Mouse (Mus musculus) forebrain, embryonic 14.5 days (tissue): Measurements from ENCODE around the gene Pglyrp4. TPM values are rescaled to one million over a fixed set of nuclear protein-coding genes. Genes with fewer than 3 reads are reported as not detected.

ENCODE experiments used
- ATAC-seq: fragments of 200-750 bp; cut with Nextera tagmentation; 2 replicates; pipeline ENCODE4 v1.8.0; 2017; ENCODE audit warnings: mild to moderate bottlenecking, moderate library complexity
- DNase-seq: peaks from one replicate; pipeline ENCODE4 v3.0.0-alpha.2; 2015; ENCODE audit warnings: low spot score
- H3K27ac ChIP-seq: fragments of 300-500 bp; sonication (generic); 2 replicates; pipeline ENCODE4 v1.5.1; 2014; ENCODE audit warnings: low read depth, mild to moderate bottlenecking, control low read depth, low read length, moderate library complexity
- H3K27me3 ChIP-seq: fragments of 300-500 bp; sonication (generic); replicated peaks from 2 replicates; pipeline ENCODE4 v1.6.1; 2014; ENCODE audit warnings: low read length, control low read depth, mixed read lengths; ENCODE audit not compliant: control insufficient read depth, insufficient read depth
- H3K36me3 ChIP-seq: fragments of 300-500 bp; sonication (generic); 2 replicates; pipeline ENCODE4 v1.6.1; 2014; ENCODE audit warnings: low read length, control low read depth; ENCODE audit not compliant: control insufficient read depth, insufficient read depth
- H3K4me1 ChIP-seq: fragments of 300-500 bp; sonication (generic); 2 replicates; pipeline ENCODE4 v1.6.1; 2014; ENCODE audit warnings: antibody characterized with exemption, low read length, control low read depth; ENCODE audit not compliant: control insufficient read depth, insufficient read depth
- H3K4me2 ChIP-seq: fragments of 300-500 bp; sonication (generic); 2 replicates; pipeline ENCODE4 v1.6.1; 2014; ENCODE audit warnings: mild to moderate bottlenecking, control low read depth, low read length
- H3K4me3 ChIP-seq: fragments of 300-500 bp; sonication (generic); 2 replicates; pipeline ENCODE4 v1.5.1; 2014; ENCODE audit warnings: low read depth, low read length, control low read depth
- H3K9ac ChIP-seq: fragments of 300-500 bp; sonication (generic); 2 replicates; pipeline ENCODE4 v1.6.1; 2014; ENCODE audit warnings: mild to moderate bottlenecking, low read length, control low read depth, moderate library complexity
- H3K9me3 ChIP-seq: fragments of 300-500 bp; sonication (generic); replicated peaks from 2 replicates; pipeline ENCODE4 v1.6.1; 2016; ENCODE audit warnings: low read length, control low read depth, mixed read lengths; ENCODE audit not compliant: control insufficient read depth
- WGBS: fragments of 180-500 bp; shearing (Covaris S2); extraction: QIAGEN DNeasy Blood & Tissue Kit; methylation state at CpG from one replicate; pipeline ENCODE4 v1.1.7; 2014; 5-methylcytosine and 5-hydroxymethylcytosine counted together
- polyA plus RNA-seq: library from polyadenylated mRNA; unstranded; fragments of >200 nt; fragmentation: Nextera tagmentation; extraction: Ambion mirVana; gene quantifications from 2 replicates; pipeline ENCODE4 v1.2.1, GENCODE M21; 2014

Gene Pglyrp4
- polyA plus RNA-seq: not detected in 2 replicates

- no peaks in the 10 kb centered on the region for H3K4me1 ChIP-seq
- H3K9me3 ChIP-seq: no peaks in the 10 kb centered on the region
- no peaks in the 10 kb centered on the region for H3K27me3 ChIP-seq
- WGBS: 95% methylated on average over 3 of the region's 3 CpGs
- no peak within 1 kb of the TSS for H3K27ac ChIP-seq
- H3K36me3 ChIP-seq: no peaks in the 10 kb centered on the region
- H3K9ac ChIP-seq: no peak within 1 kb of the TSS
- no peak for DNase-seq
- ATAC-seq: no peak
- H3K4me3 ChIP-seq: no peak within 1 kb of the TSS
- no peak within 1 kb of the TSS for H3K4me2 ChIP-seq
Observed at GRCm38 (mm10) chr3:90726606-90727005, at the start of gene Pglyrp4. TSS of gene Pglyrp4 (plus strand) at chr3:90726906.

DNA sequence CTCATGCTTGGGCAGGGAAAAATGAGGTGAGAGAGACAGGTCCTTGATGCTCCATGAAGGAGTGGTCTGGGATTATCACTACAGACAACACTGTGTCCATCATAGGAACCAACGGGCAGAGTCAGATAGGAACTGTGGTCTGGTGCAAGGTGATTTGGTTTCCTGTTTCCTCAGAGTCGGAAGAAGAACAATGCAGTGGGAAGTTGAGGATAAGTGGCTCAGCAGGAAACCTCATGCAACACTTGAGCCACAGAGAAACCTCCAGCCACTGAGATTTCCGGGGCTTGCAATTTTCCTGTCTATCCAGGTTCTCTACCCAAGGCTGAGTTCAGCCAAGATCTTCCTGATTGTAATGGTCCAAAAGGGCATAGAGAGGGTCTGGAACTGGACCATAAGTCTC, 48.0 kb upstream of the Pglyrp4 start:
- WGBS: 64% methylated on average over 3 of the region's 3 CpGs
- H3K27ac ChIP-seq: no peak overlapping the region
- H3K27me3 ChIP-seq: no peaks in the 10 kb centered on the region
- no peaks in the 10 kb centered on the region for H3K4me1 ChIP-seq
- no peak overlapping the region for H3K9ac ChIP-seq
- H3K36me3 ChIP-seq: no peaks in the 10 kb centered on the region
- no peak overlapping the region for H3K4me2 ChIP-seq
- DNase-seq: no peak
- no peak overlapping the region for H3K4me3 ChIP-seq
- no peaks in the 10 kb centered on the region for H3K9me3 ChIP-seq
- no peak for ATAC-seq

- Histone ChIP-seq H3K27ac (no peak overlapping the region), H3K36me3 (no peaks in the 10 kb centered on the region), H3K4me1 (no peaks in the 10 kb centered on the region), H3K4me2 (no peak overlapping the region), H3K4me3 (no peak overlapping the region), H3K9me3 (no peaks in the 10 kb centered on the region), H3K9ac (no peak overlapping the region), H3K27me3 (no peaks in the 10 kb centered on the region)
- no peak for DNase-seq
- WGBS: 83% methylated on average over 3 of the region's 3 CpGs
- no peak for ATAC-seq
Observed at GRCm38 (mm10) chr3:90683929-90684328, 42.8 kb upstream of the Pglyrp4 start.

- Histone ChIP-seq H3K27ac (no peak overlapping the region), H3K4me3 (no peak overlapping the region), H3K9me3 (no peaks in the 10 kb centered on the region), H3K36me3 (no peaks in the 10 kb centered on the region), H3K4me2 (no peak overlapping the region), H3K27me3 (no peaks in the 10 kb centered on the region), H3K4me1 (no peaks in the 10 kb centered on the region), H3K9ac (no peak overlapping the region)
- 83% methylated on average over 2 of the region's 2 CpGs for WGBS
- no peak for ATAC-seq
- no peak for DNase-seq
Observed at GRCm38 (mm10) chr3:90686835-90687234, 39.9 kb upstream of the Pglyrp4 start.

GRCm38 (mm10) chr3:90693496-90693895, 33.2 kb upstream of the Pglyrp4 start:
- DNase-seq (no peak), ATAC-seq (no peak)
- H3K9ac ChIP-seq: no peak overlapping the region
- H3K9me3 ChIP-seq: no peaks in the 10 kb centered on the region
- no peaks in the 10 kb centered on the region for H3K36me3 ChIP-seq
- no peak overlapping the region for H3K4me2 ChIP-seq
- WGBS: 77% methylated on average over 2 of the region's 2 CpGs
- no peaks in the 10 kb centered on the region for H3K27me3 ChIP-seq
- no peak overlapping the region for H3K27ac ChIP-seq
- no peak overlapping the region for H3K4me3 ChIP-seq
- no peaks in the 10 kb centered on the region for H3K4me1 ChIP-seq

DNA sequence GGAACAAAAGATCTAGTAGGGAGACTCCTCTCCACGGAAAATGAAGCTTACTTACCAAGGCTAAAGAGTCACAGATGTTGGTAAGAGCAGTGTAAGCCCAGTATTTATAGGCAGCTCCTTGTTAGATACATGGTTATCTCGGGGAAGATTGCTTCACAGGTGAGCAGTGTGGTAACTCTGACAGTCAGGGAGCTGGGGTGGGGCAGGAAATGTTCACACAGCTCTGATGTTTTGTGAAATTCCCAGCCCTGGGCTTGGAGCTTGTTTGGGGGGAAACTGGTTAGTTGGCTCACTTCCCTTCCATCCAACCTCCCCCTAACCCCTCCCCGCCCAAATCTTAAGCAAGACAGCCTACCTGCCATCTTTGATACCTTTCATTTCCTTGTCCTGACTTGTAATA, 31.1 kb upstream of the Pglyrp4 start, which contains the start of gene S100a9:
TSS of gene S100a9 (minus strand) at position 109 of the 400 bp plus-strand sequence.
- ATAC-seq (no peak), DNase-seq (no peak)
- Histone ChIP-seq H3K36me3 (no peaks in the 10 kb centered on the region), H3K4me3 (no peak within 1 kb of the TSS), H3K4me2 (no peak within 1 kb of the TSS), H3K4me1 (no peaks in the 10 kb centered on the region), H3K9me3 (no peaks in the 10 kb centered on the region), H3K27me3 (no peaks in the 10 kb centered on the region), H3K27ac (no peak within 1 kb of the TSS), H3K9ac (no peak within 1 kb of the TSS)
- WGBS: 67% methylated on average over 3 of the region's 3 CpGs

DNA sequence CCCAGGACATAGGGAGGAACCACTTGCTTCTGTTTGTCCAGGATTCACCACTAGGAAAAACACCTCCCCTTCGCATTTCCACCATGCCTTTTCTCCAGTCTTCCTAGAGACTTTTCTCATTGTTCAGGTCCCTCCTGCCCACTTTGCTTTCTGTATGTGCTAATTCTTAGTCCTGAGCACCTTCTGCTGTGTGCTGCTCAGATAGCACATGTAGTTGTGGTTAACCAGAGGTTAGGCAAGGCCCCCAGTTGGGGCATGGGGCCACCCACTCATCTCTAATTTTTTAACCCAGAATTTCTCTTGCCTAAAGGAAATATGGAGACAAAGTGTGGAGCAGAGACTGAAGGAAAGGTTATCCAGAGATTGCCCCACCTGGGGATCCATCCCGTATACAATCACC, 24.5 kb upstream of the Pglyrp4 start:
- no peak overlapping the region for H3K4me2 ChIP-seq
- no peaks in the 10 kb centered on the region for H3K36me3 ChIP-seq
- WGBS: 88% methylated on average over 2 of the region's 2 CpGs
- DNase-seq (no peak), ATAC-seq (no peak)
- no peak overlapping the region for H3K27ac ChIP-seq
- no peaks in the 10 kb centered on the region for H3K9me3 ChIP-seq
- H3K9ac ChIP-seq: no peak overlapping the region
- H3K27me3 ChIP-seq: no peaks in the 10 kb centered on the region
- no peaks in the 10 kb centered on the region for H3K4me1 ChIP-seq
- no peak overlapping the region for H3K4me3 ChIP-seq

DNA sequence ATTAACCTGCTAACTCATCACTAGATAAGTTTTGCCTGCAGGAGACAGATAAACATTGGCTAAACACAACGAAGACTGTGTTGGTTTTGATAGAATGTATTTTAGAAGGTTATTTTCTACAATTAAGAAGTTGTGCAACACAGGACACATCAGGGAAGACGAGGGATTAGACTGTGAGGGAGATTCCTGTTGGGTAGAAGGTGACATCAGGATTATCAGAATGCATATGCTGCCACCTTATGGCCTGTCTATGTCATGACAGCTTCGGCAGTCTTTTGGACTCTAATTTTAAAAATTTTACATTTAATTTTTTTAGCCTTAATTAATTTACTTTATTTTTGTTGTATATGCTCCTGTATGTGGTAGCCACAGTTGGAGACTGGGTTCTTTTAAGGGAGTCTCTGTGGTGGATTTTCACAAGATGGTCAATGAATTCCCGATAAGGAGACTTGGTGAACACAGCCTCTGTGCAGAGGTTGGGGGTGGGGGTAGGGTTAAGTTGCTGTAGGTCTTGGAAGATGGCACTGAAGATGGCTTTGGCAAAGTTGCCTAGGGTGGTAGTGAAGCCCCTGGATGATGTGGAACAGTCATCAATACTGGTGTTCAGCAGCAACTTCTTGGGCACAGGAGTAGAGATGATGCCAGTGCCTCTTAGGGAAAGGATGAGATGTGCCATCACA, 18.0 kb upstream of the Pglyrp4 start:
- WGBS: 24% methylated on average over 4 of the region's 4 CpGs
- no peak for ATAC-seq
- H3K4me3 ChIP-seq: no peak overlapping the region
- no peaks in the 10 kb centered on the region for H3K36me3 ChIP-seq
- H3K4me1 ChIP-seq: no peaks in the 10 kb centered on the region
- H3K27me3 ChIP-seq: no peaks in the 10 kb centered on the region
- H3K4me2 ChIP-seq: no peak overlapping the region
- H3K9me3 ChIP-seq: no peaks in the 10 kb centered on the region
- no peak overlapping the region for H3K27ac ChIP-seq
- no peak overlapping the region for H3K9ac ChIP-seq
- DNase-seq: peak; percentile 61

GRCm38 (mm10) chr3:90709591-90710460, 16.9 kb upstream of the Pglyrp4 start:
- Histone ChIP-seq H3K36me3 (no peaks in the 10 kb centered on the region), H3K4me3 (no peak overlapping the region), H3K9ac (no peak overlapping the region), H3K4me2 (no peak overlapping the region), H3K9me3 (no peaks in the 10 kb centered on the region), H3K27me3 (no peaks in the 10 kb centered on the region), H3K4me1 (no peaks in the 10 kb centered on the region), H3K27ac (no peak overlapping the region)
- 53% methylated on average over 12 of the region's 12 CpGs for WGBS
- DNase-seq (peak; percentile 81), ATAC-seq (peak; percentile 29; the same call in 1 of the 2 replicates)
